Mouse (Mus musculus) liver, postnatal 0 days (tissue): ENCODE results near the gene Neurl4.

Experiments used
- CTCF ChIP-seq: sonication (generic); IDR thresholded peaks from 2 replicates; pipeline ENCODE4 v1.5.1; 2016; ENCODE audit warnings: antibody characterized with exemption, low read depth
- EP300 ChIP-seq: IDR thresholded peaks from 2 replicates; pipeline ENCODE4 v1.6.1; 2016; ENCODE audit warnings: antibody characterized with exemption, low read depth, mild to moderate bottlenecking

- TF ChIP-seq CTCF (no peak), EP300 (no peak)
Measured at GRCm38 (mm10) chr11:69953267-69953915, 52.5 kb downstream of the Neurl4 start.
